Mouse (Mus musculus): ENCODE results near the gene C1s2.
"Not testable (repeated sequence)": the region's sequence is repeated elsewhere in the genome, so short reads cannot be mapped to it uniquely, and the experiment has no call there.

C1s2 gene

DNA sequence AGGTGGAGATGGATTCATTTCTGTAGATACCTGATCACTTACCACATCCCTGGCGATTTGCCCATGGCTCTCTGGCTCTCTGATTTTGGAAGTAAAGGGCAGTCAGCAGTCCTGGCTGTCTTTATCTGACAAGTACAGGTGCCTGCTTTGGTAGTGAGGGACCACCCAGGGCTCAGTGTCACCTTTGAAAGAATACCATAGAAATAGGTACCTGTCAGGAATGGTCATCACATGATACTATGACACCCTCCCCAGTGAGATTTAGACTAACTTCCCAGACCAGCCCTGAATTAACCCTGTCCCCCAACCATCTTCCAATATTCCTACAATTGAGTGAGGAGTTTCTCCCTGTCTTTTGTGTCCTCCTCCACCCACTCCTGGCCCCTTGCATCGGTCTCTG is at the start of gene C1s2:
TSS of gene C1s2 (minus strand) at position 101 of the 400 bp plus-strand sequence.
- not testable (repeated sequence) for DNase-seq (ENCODE audit: low spot score)

GRCm38 (mm10) chr6:124683591-124684417 is 47.9 kb upstream of the C1s2 start:
- DNase-seq (ENCODE audit: low spot score), result peak; percentile 71

- DNase-seq (ENCODE audit: low spot score), result not testable (repeated sequence)
Measured at GRCm38 (mm10) chr6:124682291-124682690, 46.4 kb upstream of the C1s2 start.

GRCm38 (mm10) chr6:124679486-124679885 is 43.6 kb upstream of the C1s2 start:
- DNase-seq (ENCODE audit: low spot score), result no peak

DNA sequence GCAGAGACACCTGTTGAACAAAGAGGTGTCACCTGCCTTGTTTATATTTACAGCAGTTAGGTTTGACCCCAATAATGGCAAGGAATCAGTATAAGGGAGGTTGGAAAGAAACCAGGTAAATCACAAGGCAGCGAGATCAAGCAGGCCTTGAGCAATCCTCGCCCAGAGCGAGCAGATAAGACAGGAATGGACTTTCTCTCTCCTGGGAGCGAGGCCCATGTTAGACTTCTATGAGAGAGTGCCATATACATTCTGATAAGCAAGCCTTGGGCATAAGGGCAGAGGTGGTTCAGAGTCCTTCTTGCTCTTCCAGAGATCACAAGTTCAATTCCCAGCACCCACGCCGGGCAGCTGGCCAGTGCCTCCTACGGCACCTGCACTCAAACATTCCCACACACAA is 42.9 kb upstream of the C1s2 start:
- DNase-seq (ENCODE audit: low spot score), result no peak

- no peak for DNase-seq (ENCODE audit: low spot score)
Measured at GRCm38 (mm10) chr6:124676171-124676570, 40.3 kb upstream of the C1s2 start.

GRCm38 (mm10) chr6:124674591-124674990 is 38.7 kb upstream of the C1s2 start:
- no peak for DNase-seq (ENCODE audit: low spot score)

DNA sequence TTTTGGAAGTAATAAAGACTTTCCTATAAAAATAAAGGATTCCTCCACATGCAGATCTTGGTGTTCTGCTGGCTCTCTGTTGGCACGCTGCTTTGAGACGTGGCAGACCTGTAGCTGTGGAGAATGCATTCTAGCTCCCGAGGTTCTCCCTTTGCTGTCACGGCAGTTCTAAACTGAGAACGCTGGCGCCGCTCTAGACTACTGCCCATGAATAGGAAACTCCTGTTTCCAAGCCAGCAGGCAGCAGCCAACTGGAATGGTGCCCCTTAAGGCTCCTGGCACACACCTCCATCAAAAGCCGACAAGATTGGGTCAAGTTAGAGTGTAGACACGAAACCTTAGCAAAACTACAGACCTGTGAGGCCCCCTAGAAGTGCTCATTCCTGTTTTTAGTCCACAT is 37.7 kb upstream of the C1s2 start:
- DNase-seq (ENCODE audit: low spot score), result no peak

- DNase-seq (ENCODE audit: low spot score), result no peak
Measured at GRCm38 (mm10) chr6:124672100-124672499, 36.2 kb upstream of the C1s2 start.

DNA sequence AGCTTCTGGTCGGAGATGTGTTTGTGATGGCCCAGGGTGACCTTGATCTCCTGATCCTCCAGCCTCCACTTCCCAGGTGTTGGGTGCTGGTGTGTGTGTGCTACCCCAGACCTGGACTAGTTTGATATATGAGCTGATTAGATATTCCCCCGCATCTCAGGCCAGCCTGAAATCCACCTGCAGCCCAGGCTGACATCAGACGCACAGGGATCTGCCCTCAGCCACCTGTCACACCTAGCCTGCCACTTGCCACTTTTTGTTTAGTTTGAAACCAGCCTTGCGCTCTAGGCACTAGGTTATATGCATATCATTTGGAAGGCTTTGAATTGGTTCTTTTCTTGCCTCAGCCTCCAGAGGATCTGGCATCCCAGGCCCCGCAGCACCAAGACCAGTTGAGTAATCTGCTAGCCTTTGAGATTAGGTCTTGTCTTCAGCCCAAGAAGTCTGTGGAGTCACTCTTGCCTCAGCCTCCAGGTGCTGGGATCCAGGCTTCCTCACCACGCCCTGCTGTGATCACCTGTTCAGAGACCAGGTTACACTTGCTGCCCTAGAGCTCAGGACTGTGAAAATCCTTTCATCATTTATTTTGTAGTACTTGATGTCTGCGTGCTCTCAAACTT is 34.5 kb upstream of the C1s2 start:
- no peak for DNase-seq (ENCODE audit: low spot score)

- no peak for DNase-seq (ENCODE audit: low spot score)
Measured at GRCm38 (mm10) chr6:124669234-124669859, 33.5 kb upstream of the C1s2 start.

DNA sequence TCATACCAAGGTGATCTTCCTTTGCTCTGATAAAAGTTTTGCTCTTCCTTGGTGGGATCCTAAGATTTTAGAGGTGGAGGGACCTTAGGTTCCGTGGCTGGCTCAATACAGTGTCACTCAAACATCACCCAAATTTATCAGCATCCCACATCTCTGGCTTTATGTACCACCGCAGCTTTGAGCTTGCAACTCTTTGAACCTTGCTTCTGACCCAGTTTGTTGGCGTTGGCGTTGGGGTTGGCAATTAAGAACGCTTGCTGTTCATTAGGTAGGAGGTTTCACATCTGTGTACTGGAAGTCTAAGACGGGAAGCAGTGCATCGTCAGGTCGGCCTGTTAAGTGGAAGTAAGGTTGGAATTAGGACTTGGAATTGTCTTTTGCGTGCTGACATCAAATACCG is 29.1 kb upstream of the C1s2 start:
- no peak for DNase-seq (ENCODE audit: low spot score)

DNA sequence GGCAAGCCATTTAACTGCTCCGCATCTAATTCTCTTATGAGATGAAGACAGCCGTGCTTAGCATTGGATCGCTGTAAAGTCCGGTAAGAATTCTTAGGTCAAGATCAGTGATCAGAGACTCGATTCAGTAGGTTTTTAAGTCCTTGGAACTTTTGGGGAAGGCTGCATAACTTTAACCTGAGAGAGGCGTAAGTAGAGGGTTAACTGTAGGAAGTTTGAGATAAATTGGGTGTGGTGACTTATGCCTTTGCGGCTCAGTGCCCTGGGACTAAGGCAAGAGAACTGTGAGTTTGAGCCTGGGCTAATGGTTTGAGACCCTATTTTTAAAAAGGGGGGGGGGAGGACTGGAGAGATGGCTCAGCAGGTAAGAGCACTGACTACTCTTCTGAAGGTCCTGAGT is 28.4 kb upstream of the C1s2 start:
- DNase-seq (ENCODE audit: low spot score), result no peak

GRCm38 (mm10) chr6:124663424-124663795 is 27.5 kb upstream of the C1s2 start:
- no peak for DNase-seq (ENCODE audit: low spot score)

DNA sequence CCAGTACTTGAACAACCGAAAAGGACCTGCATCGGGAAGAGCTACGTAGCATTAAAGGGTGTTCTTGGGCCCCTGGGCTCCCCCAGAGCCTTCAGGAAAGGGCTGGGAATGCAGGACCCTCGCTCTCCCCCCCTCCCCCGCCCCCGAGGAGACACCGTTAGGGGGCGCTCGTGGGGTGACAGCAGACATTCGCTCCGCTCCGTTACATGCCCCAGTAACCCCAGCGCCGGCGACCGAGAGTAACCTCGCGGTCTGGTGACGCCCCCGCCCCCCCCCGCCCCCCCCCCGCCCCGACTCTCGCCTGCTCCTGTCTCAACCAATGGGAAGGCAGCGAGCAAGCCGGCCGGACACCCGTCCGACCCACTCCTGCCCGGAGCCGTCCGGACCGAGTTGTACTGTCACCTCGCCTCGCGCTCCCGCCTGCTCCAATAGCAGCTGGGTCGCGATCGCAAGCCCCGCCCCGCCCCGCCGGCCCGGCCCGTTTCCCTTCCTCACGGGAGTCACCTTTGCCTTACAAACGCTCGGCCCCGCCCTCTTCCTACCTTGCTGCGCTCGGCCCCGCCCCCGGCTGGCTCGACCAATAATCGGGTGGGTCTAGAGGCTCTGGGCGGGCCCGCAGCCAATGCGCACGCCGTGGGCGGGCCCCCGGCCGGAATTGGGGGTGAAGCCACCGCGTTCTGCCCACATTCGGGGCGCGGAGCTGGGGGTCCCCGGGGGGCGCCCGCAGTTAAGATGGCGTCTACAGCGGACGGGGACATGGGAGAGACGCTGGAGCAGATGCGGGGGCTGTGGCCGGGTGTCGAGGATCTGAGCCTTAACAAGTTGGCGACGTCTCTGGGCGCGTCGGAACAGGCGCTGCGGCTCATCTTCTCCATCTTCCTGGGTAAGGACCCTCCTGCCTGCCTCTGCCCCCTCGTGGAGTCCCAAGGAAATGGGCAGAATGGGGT is 26.9 kb upstream of the C1s2 start, which contains the start of gene Lpcat3:
TSS of gene Lpcat3 (plus strand) at position 551 of the 947 bp plus-strand sequence.
- DNase-seq (ENCODE audit: low spot score), result peak; percentile 98

DNA sequence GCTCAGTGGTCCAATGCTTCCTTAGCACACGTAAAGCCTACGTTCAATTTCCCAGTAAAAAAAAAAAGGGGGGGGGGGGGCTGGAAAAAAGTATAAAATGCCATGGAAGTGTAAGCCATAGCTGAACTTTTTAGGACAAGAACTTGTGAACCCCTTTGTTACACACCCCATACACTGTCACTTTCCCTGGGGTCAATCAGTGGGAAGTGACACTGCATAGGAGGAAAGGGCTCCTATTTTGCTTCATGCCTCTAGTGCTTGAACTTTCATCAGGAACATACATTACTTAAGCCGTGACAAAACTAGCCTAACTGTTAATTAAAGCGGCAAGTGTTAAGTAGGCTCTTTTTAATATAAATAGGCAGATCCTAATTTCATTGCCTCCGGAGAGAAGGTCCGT is 26.1 kb upstream of the C1s2 start:
- DNase-seq (ENCODE audit: low spot score), result no peak

- DNase-seq (ENCODE audit: low spot score), result no peak
Measured at GRCm38 (mm10) chr6:124661156-124661806, 25.4 kb upstream of the C1s2 start.

- DNase-seq (ENCODE audit: low spot score), result no peak
Measured at GRCm38 (mm10) chr6:124658067-124658466, 22.2 kb upstream of the C1s2 start.

DNA sequence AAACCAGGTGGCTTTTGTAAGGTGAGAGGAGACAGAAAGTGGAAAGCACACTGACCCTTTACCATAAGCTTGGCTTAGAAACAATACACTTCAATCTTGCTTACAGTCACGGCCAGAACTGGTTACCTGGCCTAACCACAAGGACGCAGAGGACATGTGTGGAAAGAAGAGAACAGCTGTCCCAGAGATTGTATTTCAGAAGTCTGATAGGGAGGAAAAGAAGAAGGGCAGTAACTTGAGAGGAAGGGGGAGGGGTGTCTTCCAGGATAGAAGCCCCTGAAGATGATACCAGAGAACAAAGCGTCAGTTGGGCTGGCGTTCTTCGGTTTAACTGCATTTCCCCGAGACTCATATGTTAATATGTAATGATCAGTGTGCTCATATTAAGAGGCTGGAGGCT is 20.0 kb upstream of the C1s2 start:
- DNase-seq (ENCODE audit: low spot score), result no peak

DNA sequence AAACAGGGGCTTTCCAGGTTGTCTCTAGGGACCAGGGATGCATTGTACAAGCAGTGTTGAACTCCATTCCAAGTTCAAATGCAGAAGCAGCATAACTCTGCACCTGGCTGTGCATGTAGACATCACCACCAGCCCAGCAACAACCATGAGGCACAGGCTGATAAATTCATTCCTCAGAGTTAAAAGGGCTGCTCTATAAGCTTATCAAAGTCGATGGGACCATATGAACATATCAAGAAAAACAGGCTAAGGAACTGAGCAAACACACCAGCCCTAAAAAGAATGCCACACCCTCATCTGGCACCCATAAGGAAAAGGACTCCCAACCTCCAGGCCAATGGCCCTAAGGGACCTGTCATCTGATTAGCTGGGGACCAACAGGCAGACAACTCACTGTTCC is 10.5 kb upstream of the C1s2 start:
- DNase-seq (ENCODE audit: low spot score), result no peak

GRCm38 (mm10) chr6:124640997-124641396 is 5.1 kb upstream of the C1s2 start:
- DNase-seq (ENCODE audit: low spot score), result peak; percentile 31

Measured in MN1 (cell line).